Mouse (Mus musculus) spleen, adult 2 months (tissue): ENCODE data around the gene Ostc. TPM values are rescaled to one million over a fixed set of nuclear protein-coding genes. Genes with fewer than 3 reads are reported as not detected.

Experiments used
- DNase-seq, 2 experiments: peaks; one replicate each; pipeline versions ENCODE4 v3.0.0 to v3.0.0-alpha.2; 2012 to 2021; ENCODE audit warnings: low spot score in 2 of 2, low read depth in 1 of 2
- H3K27ac ChIP-seq: fragments of 200-500 bp; 2 replicates; pipeline ENCODE4 v1.5.1; 2012; ENCODE audit warnings: low read length, inconsistent platforms; ENCODE audit not compliant: insufficient read depth
- H3K27me3 ChIP-seq: fragments of 200-500 bp; 2 replicates; pipeline ENCODE4 v1.6.1; 2012; ENCODE audit warnings: mild to moderate bottlenecking, moderate library complexity, low read length, inconsistent platforms; ENCODE audit not compliant: control insufficient read depth, insufficient read depth
- H3K36me3 ChIP-seq: fragments of 200-500 bp; 2 replicates; pipeline ENCODE4 v1.6.1; 2012; ENCODE audit warnings: mild to moderate bottlenecking, low read length, inconsistent platforms; ENCODE audit not compliant: control insufficient read depth, insufficient read depth
- H3K4me1 ChIP-seq: fragments of 200-500 bp; 2 replicates; pipeline ENCODE4 v1.6.1; 2011; ENCODE audit warnings: inconsistent platforms; ENCODE audit not compliant: control insufficient read depth, insufficient read depth, insufficient read length
- H3K4me3 ChIP-seq: fragments of 200-500 bp; 2 replicates; pipeline ENCODE4 v1.5.1; 2011; ENCODE audit warnings: mild to moderate bottlenecking, inconsistent platforms; ENCODE audit not compliant: insufficient read depth, insufficient read length; ENCODE audit errors: extremely low read depth
- CTCF ChIP-seq: fragments of 200-500 bp; IDR thresholded peaks from 2 replicates; pipeline ENCODE4 v1.5.1; 2011; ENCODE audit warnings: mild to moderate bottlenecking, inconsistent platforms; ENCODE audit not compliant: insufficient read depth, insufficient read length, insufficient replicate concordance; ENCODE audit errors: extremely low read depth
- POLR2A ChIP-seq: fragments of 200-500 bp; IDR thresholded peaks from 2 replicates; pipeline ENCODE4 v1.6.1; 2011; ENCODE audit warnings: low read depth, low read length, inconsistent platforms
- WGBS: fragments of 180-500 bp; shearing (Covaris S2); methylation state at CpG from one replicate; pipeline ENCODE4 v1.1.7; 2018; 5-methylcytosine and 5-hydroxymethylcytosine counted together
- polyA plus RNA-seq: library from polyadenylated mRNA; depleted of rRNA; stranded (reverse); fragments of >200 nt; gene quantifications from 2 replicates; pipeline ENCODE4 v1.2.3, GENCODE M21; 2012; rRNA removed

The Ostc gene
- polyA plus RNA-seq, 1 experiment = 22.3 TPM

DNA sequence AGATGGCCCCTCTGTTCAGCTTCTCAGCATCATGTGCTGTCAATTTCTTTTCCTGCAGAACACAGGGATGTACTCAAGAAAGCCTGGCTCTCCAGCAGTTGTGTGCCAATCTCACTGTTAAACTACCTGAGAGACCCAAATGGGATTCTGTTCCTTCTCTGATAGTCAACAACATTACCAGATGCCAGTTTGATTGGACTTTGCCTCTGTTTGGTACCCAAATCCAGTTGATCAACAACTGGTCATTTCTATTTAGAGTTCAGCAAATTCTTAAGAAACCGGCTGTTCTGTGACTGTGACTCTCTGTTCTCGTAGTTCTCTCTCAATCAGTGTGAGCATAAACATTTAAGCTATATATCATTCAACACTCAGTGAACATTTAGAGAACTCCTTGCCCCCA, 28.0 kb downstream of the Ostc start:
- no peak for DNase-seq
- H3K4me1 ChIP-seq = 0 out of 2 replicates have a peak, but pooled peaks cover 2% of the 10 kb centered on the region
- H3K27ac ChIP-seq = no peak overlapping the region
- 84% methylated on average over 2 of the region's 2 CpGs for WGBS
- no peak overlapping the region for H3K4me3 ChIP-seq
- no peaks in the 10 kb centered on the region for H3K36me3 ChIP-seq
- no peak for TF ChIP-seq POLR2A
- no peak for TF ChIP-seq CTCF
- no peaks in the 10 kb centered on the region for H3K27me3 ChIP-seq

DNA sequence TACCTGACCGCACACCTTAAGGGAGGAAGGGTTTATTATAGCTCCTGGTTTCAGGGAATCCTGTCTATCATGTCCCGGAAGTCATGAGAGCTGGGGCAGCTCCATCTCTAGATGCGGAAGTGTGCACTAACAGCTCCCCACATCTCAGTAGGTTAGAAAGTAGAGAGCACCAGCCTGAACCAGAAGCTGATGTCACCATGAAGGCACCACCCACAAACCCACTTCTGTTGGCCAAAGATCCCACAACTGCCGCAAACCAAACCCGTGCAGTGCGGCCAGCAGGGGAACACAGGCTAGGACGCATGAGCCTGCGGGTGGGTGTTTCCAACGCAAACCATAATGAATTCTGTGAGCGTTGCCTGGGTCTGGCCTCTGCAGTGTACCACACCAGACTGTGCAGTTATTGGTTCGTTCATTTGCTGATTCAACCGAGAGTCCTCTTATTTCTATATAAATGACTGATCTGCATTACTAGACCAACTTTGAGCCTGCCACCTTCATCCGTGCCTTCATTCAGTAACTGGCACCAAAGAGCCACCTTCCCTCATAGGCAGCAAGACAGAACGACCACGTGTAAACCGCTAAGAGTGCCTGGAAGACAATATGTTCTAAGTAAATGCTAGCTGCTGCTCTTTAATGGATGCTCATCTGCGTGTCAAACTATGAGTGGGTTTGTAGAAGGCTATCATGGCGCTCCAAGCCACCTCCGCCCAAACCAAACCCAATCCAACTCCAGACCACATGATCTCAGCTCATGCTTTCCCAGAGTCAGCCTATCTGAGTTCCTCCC, 31.4 kb downstream of the Ostc start:
- Histone ChIP-seq H3K27ac (no peak overlapping the region), H3K36me3 (no peaks in the 10 kb centered on the region), H3K4me3 (no peak overlapping the region), H3K27me3 (no peaks in the 10 kb centered on the region), H3K4me1 (no peaks in the 10 kb centered on the region)
- TF ChIP-seq POLR2A = no peak
- TF ChIP-seq CTCF = no peak
- no peak for DNase-seq
- WGBS = 94% methylated on average over 19 of the region's 19 CpGs

GRCm38 (mm10) chr3:130671291-130671690, 38.0 kb downstream of the Ostc start:
- no peak for DNase-seq
- no peaks in the 10 kb centered on the region for H3K4me1 ChIP-seq
- no peak for TF ChIP-seq CTCF
- no peak for TF ChIP-seq POLR2A
- H3K4me3 ChIP-seq = no peak overlapping the region
- H3K27ac ChIP-seq = no peak overlapping the region
- 81% methylated on average over 14 of the region's 14 CpGs for WGBS
- no peaks in the 10 kb centered on the region for H3K27me3 ChIP-seq
- no peaks in the 10 kb centered on the region for H3K36me3 ChIP-seq

DNA sequence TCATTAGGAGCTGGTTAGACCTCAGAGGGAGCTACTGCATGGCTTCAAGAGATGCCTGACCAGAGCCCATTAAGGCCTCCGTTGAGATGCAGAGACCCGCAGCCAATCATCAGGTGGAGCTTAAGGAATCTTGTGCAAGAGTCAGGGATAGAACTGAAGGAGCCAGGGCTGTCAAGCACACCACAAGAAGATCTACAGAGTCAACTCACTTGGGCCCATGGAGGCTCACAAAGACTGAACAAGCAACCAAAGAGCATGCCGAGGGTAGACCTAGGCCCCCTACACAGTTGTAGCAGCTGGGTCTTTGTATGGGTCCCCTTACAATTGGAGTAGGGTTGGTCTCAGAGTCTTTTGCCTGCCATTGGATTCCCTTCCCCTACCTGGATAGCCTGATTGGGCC, 46.7 kb downstream of the Ostc start:
- no peak for DNase-seq
- no peaks in the 10 kb centered on the region for H3K4me1 ChIP-seq
- no peak overlapping the region for H3K4me3 ChIP-seq
- no peak for TF ChIP-seq CTCF
- TF ChIP-seq POLR2A = no peak
- no peak overlapping the region for H3K27ac ChIP-seq
- 96% methylated on average over 3 of the region's 3 CpGs for WGBS
- H3K27me3 ChIP-seq = no peaks in the 10 kb centered on the region
- H3K36me3 ChIP-seq = no peaks in the 10 kb centered on the region

DNA sequence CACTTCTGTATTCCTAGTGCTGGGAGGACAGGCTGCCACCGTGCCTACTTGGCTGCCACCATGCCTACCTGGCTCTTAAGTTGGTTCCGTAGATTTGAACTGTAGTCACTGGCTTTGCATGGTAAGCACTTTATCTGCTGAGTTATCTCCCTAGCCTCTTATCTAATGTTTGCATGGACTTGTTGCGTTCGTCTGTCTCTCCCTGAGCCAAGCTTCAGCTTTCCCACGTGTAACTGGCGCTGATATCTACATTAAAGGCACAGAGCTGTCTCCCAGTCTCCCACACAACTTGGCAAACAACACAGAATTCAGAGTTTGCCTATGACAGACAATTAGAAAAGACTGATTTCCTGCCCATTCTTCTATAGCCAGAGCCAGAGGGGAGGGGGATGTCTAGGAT, 48.6 kb downstream of the Ostc start:
- no peak overlapping the region for H3K4me3 ChIP-seq
- no peak overlapping the region for H3K27ac ChIP-seq
- no peak for DNase-seq
- TF ChIP-seq POLR2A = no peak
- no peak for TF ChIP-seq CTCF
- no peaks in the 10 kb centered on the region for H3K27me3 ChIP-seq
- WGBS = 65% methylated on average over 6 of the region's 6 CpGs
- H3K4me1 ChIP-seq = no peaks in the 10 kb centered on the region
- no peaks in the 10 kb centered on the region for H3K36me3 ChIP-seq

DNA sequence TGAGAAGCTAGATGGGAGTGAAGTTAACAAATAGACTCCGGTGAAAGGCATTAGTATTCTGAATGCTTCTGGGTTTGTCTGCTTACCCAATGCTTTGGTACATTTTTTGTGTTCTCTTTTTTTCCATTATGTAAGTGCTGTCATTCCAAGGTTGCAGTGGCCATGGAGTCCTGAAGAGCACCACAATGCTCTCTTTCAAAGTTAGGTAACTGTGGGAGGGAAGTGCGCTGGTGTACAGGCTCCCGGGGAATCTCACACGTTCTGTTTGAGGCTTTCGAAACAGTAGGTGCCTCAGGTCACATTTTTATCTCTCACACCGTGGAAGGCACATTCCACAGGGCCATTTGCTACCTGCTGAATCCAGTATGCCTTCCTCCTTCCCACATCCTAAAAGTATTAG, 59.7 kb downstream of the Ostc start:
- no peaks in the 10 kb centered on the region for H3K27me3 ChIP-seq
- no peak overlapping the region for H3K27ac ChIP-seq
- no peak overlapping the region for H3K4me3 ChIP-seq
- DNase-seq = no peak
- WGBS = 77% methylated on average over 6 of the region's 6 CpGs
- TF ChIP-seq POLR2A (no peak), CTCF (no peak)
- H3K4me1 ChIP-seq = no peaks in the 10 kb centered on the region
- no peaks in the 10 kb centered on the region for H3K36me3 ChIP-seq

DNA sequence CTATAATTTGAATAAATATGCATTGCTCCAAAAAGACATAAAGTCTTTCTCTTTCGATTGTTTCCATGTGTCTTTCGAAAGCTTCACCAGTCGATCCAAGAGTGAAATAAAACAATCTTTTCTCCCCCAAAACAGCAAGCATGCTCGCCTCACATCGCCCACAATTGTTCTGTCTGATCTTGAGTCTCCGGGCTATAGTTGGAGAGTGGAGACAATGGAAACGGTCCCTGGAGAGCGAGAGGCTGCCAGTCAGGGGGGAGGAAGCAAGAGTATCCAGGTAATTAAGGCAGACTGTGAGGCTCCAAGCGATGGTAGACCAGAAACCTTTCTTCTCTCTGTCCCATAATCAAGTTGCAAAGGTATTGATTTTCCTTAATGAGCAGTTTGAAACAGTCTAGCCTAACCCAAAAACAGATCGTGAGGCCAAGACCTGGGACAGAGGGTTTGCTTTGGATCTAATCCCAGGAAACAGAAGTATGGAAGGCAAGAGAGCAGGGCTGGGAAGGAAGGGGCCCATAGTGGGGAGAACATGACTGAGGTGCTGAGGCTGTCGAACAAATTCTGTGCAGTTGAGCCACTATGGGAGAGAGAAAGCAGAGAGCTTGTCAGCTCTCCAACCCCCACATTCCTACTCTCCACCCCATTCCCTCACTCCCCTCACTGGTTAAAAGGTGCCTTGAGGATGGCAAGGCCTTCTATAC, 63.0 kb downstream of the Ostc start:
- no peak for DNase-seq
- Histone ChIP-seq H3K4me1 (no peaks in the 10 kb centered on the region), H3K27ac (no peak overlapping the region), H3K27me3 (no peaks in the 10 kb centered on the region), H3K36me3 (no peaks in the 10 kb centered on the region), H3K4me3 (no peak overlapping the region)
- WGBS = 81% methylated on average over 11 of the region's 11 CpGs
- TF ChIP-seq CTCF (no peak), POLR2A (no peak)

Other genes with a start within 250 kb of the Ostc start
- not detected in 2 replicates for gene Etnppl, start 92.0 kb downstream of the Ostc start, polyA plus RNA-seq
- gene Rpl34, start 21.0 kb upstream of the Ostc start, polyA plus RNA-seq = 1,328 and 1,364 TPM in 2 replicates